Mouse (Mus musculus): ENCODE results near the gene Slc17a1.

- no peak for TF ChIP-seq CTCF (IDR thresholded peaks at IDR 0.05; ENCODE audit: insufficient read depth, low read depth, low read length)
- TF ChIP-seq POLR2A (IDR thresholded peaks at IDR 0.05; ENCODE audit: insufficient read depth, low read depth, low read length), result no peak
Measured at GRCm38 (mm10) chr13:23867405-23867804, at the start of gene Slc17a1.

Data from olfactory bulb, adult 2 months (tissue).